Comparison of ENCODE assay signal across 10 mouse cellular contexts in the genomic region with DNA sequence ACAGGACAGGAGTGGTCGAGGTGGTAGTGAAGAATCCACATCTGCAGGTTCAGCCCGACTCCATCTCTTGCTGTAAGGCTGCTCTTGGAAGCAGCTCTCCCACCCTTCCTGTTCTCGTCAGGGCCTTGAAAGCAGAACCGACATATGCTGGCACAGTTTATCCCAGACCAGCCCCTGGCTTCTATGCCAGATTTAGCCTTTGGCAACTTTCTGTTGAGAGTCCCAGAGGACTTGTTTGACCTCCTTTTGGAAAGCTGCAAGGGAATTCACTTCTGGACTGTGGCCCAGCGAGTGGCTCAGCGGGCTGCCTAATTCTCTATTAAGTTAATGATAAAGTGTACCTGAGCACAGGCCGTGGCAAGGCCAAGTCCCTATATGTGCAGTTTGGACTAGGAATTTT. TPM values are rescaled to one million over a fixed set of nuclear protein-coding genes. Genes with fewer than 3 reads are reported as not detected.
DNase-seq lines count a peak whose midpoint lies in the region; ATAC-seq and TF ChIP-seq lines count a peak whose summit lies in the region.
"Had no signal": no experiment of that assay in that cellular context is flagged by ENCODE, and none has a peak within 500 bp of the region (broad histone marks: within the 10 kb centered on the region; RNA-seq: fewer than 3 reads in every experiment).

No protein-coding gene starts in this region.

- no peak for TF ChIP-seq CTCF in kidney, adult 2 months (conservative IDR thresholded peaks at IDR 0.05; ENCODE audit: insufficient read depth, insufficient read length, low read depth, low read length)
- no peak for TF ChIP-seq CTCF in cerebellum, adult 2 months (IDR thresholded peaks at IDR 0.05; ENCODE audit: borderline replicate concordance, insufficient read depth, low read depth, low read length)

- no peak overlapping the region for H3ac ChIP-seq in myocyte (ENCODE audit: control insufficient read depth, insufficient read length)

- DNase-seq in kidney, adult 2 months, result peak; percentile 95
- peak; percentile 49 to 73 for DNase-seq in cerebellum, adult 2 months
- DNase-seq in heart, postnatal 10 days, result peak; percentile 85 to 87
- DNase-seq in layer of hippocampus, adult 8-10 months (ENCODE audit: low spot score in 2 of 2), result no peak
- no peak for DNase-seq in neural tube, embryonic 10.5 days (ENCODE audit: extremely low spot score, low spot score)
- DNase-seq in embryo, embryonic 10 days (ENCODE audit: low spot score), result no peak
- DNase-seq: right cerebral cortex, postnatal 4 days had no signal

- H3K79me2 ChIP-seq in myocyte (ENCODE audit: control insufficient read depth, insufficient read depth), result no peaks in the 10 kb centered on the region

- no peak for ATAC-seq in kidney, embryonic 14.5 days (ENCODE audit: low FRiP score, low TSS enrichment)

- no peaks in the 10 kb centered on the region for H3K9me3 ChIP-seq in kidney, embryonic 14.5 days (ENCODE audit: control insufficient read depth, low read length)
- H3K9me3 ChIP-seq: G1E had no signal

- no peaks in the 10 kb centered on the region for H3K27me3 ChIP-seq in kidney, adult 2 months (replicated peaks; ENCODE audit: control insufficient read depth, insufficient read depth, low read length)
- no peaks in the 10 kb centered on the region for H3K27me3 ChIP-seq in kidney, embryonic 14.5 days (ENCODE audit: control insufficient read depth, insufficient read depth, low read length)
- no peaks in the 10 kb centered on the region for H3K27me3 ChIP-seq in cerebellum, adult 2 months (ENCODE audit: control insufficient read depth, insufficient read depth, low read length)
- no peaks in the 10 kb centered on the region for H3K27me3 ChIP-seq in myocyte (ENCODE audit: control insufficient read depth, insufficient read depth, insufficient read length)

- TF ChIP-seq POLR2A in kidney, adult 2 months (IDR thresholded peaks at IDR 0.05; ENCODE audit: low read depth, low read length), result no peak
- no peak for TF ChIP-seq POLR2A in cerebellum, adult 2 months (IDR thresholded peaks at IDR 0.05; ENCODE audit: borderline replicate concordance, insufficient read depth, low read length)
- TF ChIP-seq POLR2A in myocyte (IDR thresholded peaks at IDR 0.05; ENCODE audit: insufficient read length, low read depth), result no peak

- H3K4me2 ChIP-seq in kidney, embryonic 14.5 days (replicated peaks; ENCODE audit: low read depth, low read length), result no peak overlapping the region
- H3K4me2 ChIP-seq in myocyte (ENCODE audit: low read depth), result peak overlapping the region; percentile 7

- no peak overlapping the region for H3K9ac ChIP-seq in kidney, embryonic 14.5 days (ENCODE audit: low read depth, low read length)

- H3K36me3 ChIP-seq in kidney, adult 2 months (ENCODE audit: control insufficient read depth, insufficient read depth, low read length), result no peaks in the 10 kb centered on the region
- no peaks in the 10 kb centered on the region for H3K36me3 ChIP-seq in kidney, embryonic 14.5 days (ENCODE audit: control insufficient read depth, insufficient read depth, low read length)
- H3K36me3 ChIP-seq in myocyte (ENCODE audit: control insufficient read depth, insufficient read depth), result no peaks in the 10 kb centered on the region
- H3K36me3 ChIP-seq: G1E had no signal

- peak overlapping the region; percentile 80 for H3K27ac ChIP-seq in kidney, adult 2 months (ENCODE audit: insufficient read depth, low read depth, low read length)
- no peak overlapping the region for H3K27ac ChIP-seq in kidney, embryonic 14.5 days (ENCODE audit: low read depth, low read length)
- H3K27ac ChIP-seq in cerebellum, adult 2 months (ENCODE audit: insufficient read depth, low read length), result no peak overlapping the region

- intact Hi-C loops in heart, postnatal 10 days (cut with DNase I), result no loop called here

- no peak overlapping the region for H3K4me3 ChIP-seq in kidney, adult 2 months (ENCODE audit: insufficient read depth, low read depth, low read length)
- no peak overlapping the region for H3K4me3 ChIP-seq in kidney, embryonic 14.5 days (ENCODE audit: low read length)
- H3K4me3 ChIP-seq in cerebellum, adult 2 months (replicated peaks; ENCODE audit: insufficient read depth, low read depth, low read length), result no peak overlapping the region
- no peak overlapping the region for H3K4me3 ChIP-seq in myocyte

- 6% methylated on average over 7 of the region's 7 CpGs for WGBS in kidney, adult 2 months
- 53% methylated on average over 7 of the region's 7 CpGs for whole genome bisulfite sequencing in kidney, embryonic 14.5 days
- WGBS in cerebellum, adult 2 months, result 6% methylated on average over 7 of the region's 7 CpGs

- H3K4me1 ChIP-seq in kidney, adult 2 months (ENCODE audit: control insufficient read depth, insufficient read depth, low read length), result peaks cover 15% of the 10 kb centered on the region
- H3K4me1 ChIP-seq in kidney, embryonic 14.5 days (ENCODE audit: control insufficient read depth, insufficient read depth, low read length), result no peaks in the 10 kb centered on the region
- H3K4me1 ChIP-seq in cerebellum, adult 2 months (ENCODE audit: control insufficient read depth, insufficient read depth, low read length), result peaks cover 5% of the 10 kb centered on the region; the same call in 1 of the 2 replicates

TF ChIP-seq in myocyte, 11 proteins besides CTCF, POLR2A, EP300 and RAD21:
- TF ChIP-seq MAX (IDR thresholded peaks at IDR 0.05; ENCODE audit: low read depth), result no peak
- no peak for TF ChIP-seq TCF12 (IDR thresholded peaks at IDR 0.05; ENCODE audit: insufficient read depth, poor library complexity, severe bottlenecking)
- TF ChIP-seq E2F4 (IDR thresholded peaks at IDR 0.05; ENCODE audit: insufficient read depth), result no peak

RNA-seq across cellular contexts. Expression of a gene that starts 15.5 kb away (rescaled TPM):
- 19.0 and 20.5 TPM in 2 replicates for polyA plus RNA-seq in kidney, adult 2 months (2012; rRNA removed)
- polyA plus RNA-seq in kidney, embryonic 14.5 days (2014; fragmentation: Nextera tagmentation; extraction: Ambion mirVana), result 9.1 and 10.7 TPM in 2 replicates
- 16.7 and 18.7 TPM in 2 replicates for polyA plus RNA-seq in cerebellum, adult 2 months (2012; rRNA removed)
- total RNA-seq in heart, postnatal 10 days (2021), result 10 to 100 TPM; 34.6 to 35.5 TPM
- 8.0 TPM for polyA plus RNA-seq in myocyte (2012; fragmentation: generic; extraction: Trizol)
- 100 to 1,000 TPM; 135 to 166 (median 155) TPM for total RNA-seq in layer of hippocampus, adult 8-10 months (2022)
- polyA plus RNA-seq: G1E had no signal

Comparison
In these comparisons a context has a peak if more than half of its experiments do, and no peak if none do; other contexts are left out.
1. DNase-seq: peak in kidney, adult 2 months (single experiment), cerebellum, adult 2 months (2 of 2) and heart, postnatal 10 days (2 of 2); none in layer of hippocampus, adult 8-10 months (0 of 2), neural tube, embryonic 10.5 days (single experiment) and embryo, embryonic 10 days (single experiment).